Mouse (Mus musculus) CH12F3 (cell line): ENCODE measurements around the gene Gm49320.
"Not testable (repeated sequence)": the region's sequence is repeated elsewhere in the genome, so short reads cannot be mapped to it uniquely, and the experiment has no call there.

Experiments
- in situ Hi-C: fragments of 300-500 bp; cut with MboI; formaldehyde crosslinking; loops from 2 replicates; pipeline ENCODE4 v1.14.3; 2020; ENCODE audit warnings: low sequenced_read_pairs

Gene Gm49320

GRCm38 (mm10) chr8:4226323-4226722 lies 12.3 kb upstream of the Gm49320 start:
- in situ Hi-C loops, result no loop called here

- in situ Hi-C loops, result no loop called here
Measured at GRCm38 (mm10) chr8:4226739-4227347, 11.8 kb upstream of the Gm49320 start, which contains the start of gene Lrrc8e. Gene Lrrc8e (plus strand): TSS chr8:4226827.

GRCm38 (mm10) chr8:4227919-4228318 lies 10.7 kb upstream of the Gm49320 start:
- in situ Hi-C loops, result no loop called here

- in situ Hi-C loops, result no loop called here
Measured at GRCm38 (mm10) chr8:4229784-4230183, 8.9 kb upstream of the Gm49320 start.

- in situ Hi-C loops, result no loop called here
Measured at GRCm38 (mm10) chr8:4230612-4231351, 7.9 kb upstream of the Gm49320 start.

- in situ Hi-C loops, result no loop called here
Measured at GRCm38 (mm10) chr8:4237814-4238433, 741 bp upstream of the Gm49320 start.

GRCm38 (mm10) chr8:4239193-4239890 lies 677 bp downstream of the Gm49320 start:
- in situ Hi-C loops, result no loop called here

GRCm38 (mm10) chr8:4245061-4245460 lies 6.4 kb downstream of the Gm49320 start:
- in situ Hi-C loops, result no loop called here

GRCm38 (mm10) chr8:4245737-4246136 lies 7.1 kb downstream of the Gm49320 start:
- in situ Hi-C loops, result no loop called here

GRCm38 (mm10) chr8:4247241-4247640 lies 8.6 kb downstream of the Gm49320 start:
- in situ Hi-C loops, result no loop called here

GRCm38 (mm10) chr8:4247951-4248540 lies 9.4 kb downstream of the Gm49320 start, which contains the start of gene Tgfbr3l:
Gene Tgfbr3l (plus strand): TSS chr8:4248214.
- in situ Hi-C loops, result no loop called here

GRCm38 (mm10) chr8:4249213-4249612 lies 10.5 kb downstream of the Gm49320 start:
- in situ Hi-C loops, result no loop called here

GRCm38 (mm10) chr8:4250306-4250970 lies 11.8 kb downstream of the Gm49320 start:
- in situ Hi-C loops, result no loop called here

- in situ Hi-C loops, result no loop called here
Measured at GRCm38 (mm10) chr8:4252116-4252760, 13.6 kb downstream of the Gm49320 start.

- in situ Hi-C loops, result no loop called here
Measured at GRCm38 (mm10) chr8:4252934-4253841, 14.5 kb downstream of the Gm49320 start, which contains the start of gene Snapc2. Gene Snapc2 (plus strand): TSS chr8:4253080.

- in situ Hi-C loops, result no loop called here
Measured at GRCm38 (mm10) chr8:4254001-4254400, 15.3 kb downstream of the Gm49320 start.

- in situ Hi-C loops, result not testable (repeated sequence)
Measured at GRCm38 (mm10) chr8:4255471-4255870, 16.8 kb downstream of the Gm49320 start.

GRCm38 (mm10) chr8:4256911-4257310 lies 18.2 kb downstream of the Gm49320 start:
- in situ Hi-C loops, result no loop called here

GRCm38 (mm10) chr8:4257350-4257749 lies 18.7 kb downstream of the Gm49320 start:
- in situ Hi-C loops, result no loop called here
